Mouse (Mus musculus) lung, postnatal 4 days (tissue): Measurements from ENCODE around the gene Gm28710.

Experiments used
- DNase-seq, 2 experiments: peaks; one replicate each; pipeline ENCODE4 v3.0.0; 2021

Gene Gm28710

GRCm38 (mm10) chr5:16791243-16791860 is at the start of gene Gm28710:
Gene Gm28710, plus strand, starts transcription at chr5:16791810.
- no peak for DNase-seq

GRCm38 (mm10) chr5:16777176-16777575 is 14.4 kb upstream of the Gm28710 start:
- DNase-seq = no peak

- DNase-seq = no peak
Measured at GRCm38 (mm10) chr5:16778610-16779172, 12.9 kb upstream of the Gm28710 start.

- no peak for DNase-seq
Measured at GRCm38 (mm10) chr5:16785627-16786026, 6.0 kb upstream of the Gm28710 start.

- no peak for DNase-seq
Measured at GRCm38 (mm10) chr5:16794972-16795371, 3.4 kb downstream of the Gm28710 start.

GRCm38 (mm10) chr5:16802726-16803125 is 11.1 kb downstream of the Gm28710 start:
- no peak for DNase-seq

GRCm38 (mm10) chr5:16838991-16839390 is 47.4 kb downstream of the Gm28710 start:
- no peak for DNase-seq

- peak in 1 of 2 experiments; percentile 30 for DNase-seq
Measured at GRCm38 (mm10) chr5:16869309-16869915, 77.8 kb downstream of the Gm28710 start.

GRCm38 (mm10) chr5:16894161-16894560 is 102.6 kb downstream of the Gm28710 start:
- no peak for DNase-seq

- DNase-seq = no peak
Measured at GRCm38 (mm10) chr5:16919791-16920190, 128.2 kb downstream of the Gm28710 start.

GRCm38 (mm10) chr5:16922473-16922872 is 130.9 kb downstream of the Gm28710 start:
- no peak for DNase-seq
